Mouse (Mus musculus) adrenal gland, postnatal 36 days (tissue): ENCODE data around the gene Notch2. TPM values are rescaled to one million over a fixed set of nuclear protein-coding genes. Genes with fewer than 3 reads are reported as not detected.
A peak's percentile ranks its signal among the peaks of the same experiment; 100 is the strongest.
"Not testable (repeated sequence)": the region's sequence is repeated elsewhere in the genome, so short reads cannot be mapped to it uniquely, and the experiment has no call there.

Source experiments
- DNase-seq, 2 experiments: peaks; one replicate each; pipeline ENCODE4 v3.0.0; 2021; ENCODE audit warnings: mixed read lengths in 1 of 2
- total RNA-seq, 2 experiments: library from RNA; stranded (reverse); gene quantifications; 2 replicates each; pipeline ENCODE4 v1.2.3; 2021

Gene Notch2
- total RNA-seq, 2 experiments from 2014 or later: 66.1 to 76.2 TPM

DNA sequence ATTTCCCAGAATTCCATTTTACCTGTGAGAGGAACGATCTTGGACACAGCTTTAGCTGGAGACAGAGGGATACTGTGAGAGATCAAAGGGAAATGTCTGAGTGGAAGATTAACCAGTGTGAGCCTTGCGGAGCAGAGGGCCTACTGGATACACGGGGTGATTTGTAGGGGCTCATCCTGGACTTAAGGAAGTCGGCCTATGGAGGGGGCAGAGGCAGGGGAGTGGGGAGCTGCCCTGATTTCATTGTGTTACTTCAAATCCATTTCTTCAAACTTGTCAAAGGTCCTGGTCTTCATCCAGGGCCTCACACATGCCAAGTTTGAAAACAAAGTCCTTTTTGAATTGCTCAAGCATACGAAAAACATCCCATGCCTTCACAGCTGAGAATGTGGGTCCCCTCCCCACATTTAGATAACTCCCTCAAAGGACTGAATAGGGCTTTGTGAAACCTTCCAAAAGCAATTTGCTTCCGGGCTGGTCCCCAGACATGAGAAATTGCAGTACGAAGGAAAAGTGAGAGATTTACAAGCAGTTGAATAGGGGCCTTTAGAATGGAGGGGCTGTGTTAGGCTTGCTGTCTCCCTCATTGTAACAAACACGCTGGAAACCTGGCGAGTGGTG, 91.6 kb downstream of the Notch2 start:
- no peak for DNase-seq

DNA sequence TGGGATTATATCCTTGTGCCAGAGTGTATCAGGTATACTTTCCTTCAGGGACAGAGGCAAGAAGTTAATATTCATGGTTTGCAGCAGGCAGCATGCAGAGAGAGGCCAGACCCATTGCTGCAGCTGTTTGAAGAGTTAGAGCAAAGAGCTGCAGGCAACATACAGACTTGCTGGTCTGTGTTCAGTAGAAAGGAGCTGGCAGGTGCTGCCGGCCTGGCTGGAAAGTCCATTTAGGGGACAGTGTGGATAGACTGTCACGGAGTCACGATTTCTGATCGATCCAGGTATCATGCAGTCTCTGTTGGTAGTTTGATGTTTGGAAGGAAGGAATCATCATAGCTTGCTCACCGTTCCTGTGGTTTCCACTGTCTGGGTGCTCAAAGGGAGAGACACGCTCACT, 92.2 kb downstream of the Notch2 start:
- DNase-seq: no peak

GRCm38 (mm10) chr3:98106115-98106514, 92.8 kb downstream of the Notch2 start:
- no peak for DNase-seq

DNA sequence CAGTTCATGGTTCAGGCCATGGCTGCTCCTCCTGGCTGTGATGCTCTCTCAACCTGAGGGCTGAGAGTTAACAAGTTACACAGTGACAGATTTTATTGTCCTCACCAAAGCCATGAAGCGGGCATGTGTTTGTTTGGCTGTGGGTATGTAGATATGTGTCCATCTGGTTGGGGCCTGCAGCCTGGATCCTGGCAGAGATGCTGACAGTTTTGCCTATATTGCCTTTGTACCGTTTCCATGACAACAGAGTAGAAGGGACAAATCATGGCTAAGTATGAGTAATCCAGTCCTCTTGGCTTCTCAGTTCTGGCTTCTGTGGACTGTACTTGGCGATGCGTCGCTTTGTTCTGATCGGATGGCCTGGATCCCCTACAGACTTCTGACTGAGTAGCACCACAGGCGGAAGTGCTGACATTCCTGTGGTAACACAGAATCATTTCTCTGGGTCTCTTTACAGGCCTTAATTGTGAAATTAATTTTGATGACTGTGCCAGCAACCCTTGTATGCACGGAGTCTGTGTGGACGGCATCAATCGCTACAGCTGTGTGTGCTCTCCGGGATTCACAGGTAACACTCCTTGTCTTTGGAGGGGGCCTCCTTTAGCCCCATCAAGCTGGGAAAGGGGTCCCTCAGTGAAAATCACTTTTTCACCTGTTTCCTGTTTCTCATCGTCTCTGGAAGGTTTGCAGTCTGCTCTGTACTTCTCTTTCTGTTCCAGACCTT, 93.4 kb downstream of the Notch2 start:
- no peak for DNase-seq

GRCm38 (mm10) chr3:98108416-98108815, 95.1 kb downstream of the Notch2 start:
- DNase-seq: no peak

DNA sequence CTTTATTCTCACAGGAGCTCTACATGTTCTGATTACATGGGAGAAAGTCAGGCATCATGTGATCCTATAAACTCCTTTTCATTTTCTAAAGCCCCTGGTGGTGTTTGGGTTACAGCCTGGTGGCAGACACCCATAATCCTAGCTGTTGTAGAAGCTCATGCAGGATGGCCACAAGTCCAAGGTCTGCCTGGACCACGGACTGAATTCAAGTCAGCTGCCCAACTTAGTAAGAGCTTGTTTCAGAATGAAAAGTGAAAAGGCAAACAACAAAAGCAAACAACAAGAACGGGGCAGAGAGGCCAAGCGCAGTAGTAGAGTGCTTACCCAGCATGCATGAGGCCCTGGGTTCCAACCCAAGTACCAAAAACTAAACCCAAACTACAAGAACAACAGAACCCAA, 95.5 kb downstream of the Notch2 start:
- DNase-seq: no peak

- no peak for DNase-seq
Observed at GRCm38 (mm10) chr3:98110610-98111009, 97.3 kb downstream of the Notch2 start.

DNA sequence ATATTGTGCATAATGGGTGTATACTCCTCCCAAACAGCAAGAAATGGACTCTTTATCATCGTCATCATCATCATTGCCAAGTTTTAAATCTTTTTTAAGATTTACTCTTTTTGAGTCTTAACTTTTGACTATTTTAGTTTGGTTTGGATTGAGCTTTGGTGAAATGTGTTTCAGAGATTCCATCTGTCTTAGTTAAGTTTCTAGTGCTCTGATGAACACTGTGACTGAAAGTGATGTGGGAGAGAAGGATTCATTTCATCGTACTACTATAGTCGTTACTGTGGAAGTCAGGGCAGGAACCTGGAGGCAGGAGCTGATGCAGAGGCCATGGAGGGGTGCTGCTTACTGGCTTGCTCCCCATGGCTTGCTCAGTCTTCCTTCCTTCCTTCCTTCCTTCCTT, 104.9 kb downstream of the Notch2 start:
- DNase-seq: no peak

DNA sequence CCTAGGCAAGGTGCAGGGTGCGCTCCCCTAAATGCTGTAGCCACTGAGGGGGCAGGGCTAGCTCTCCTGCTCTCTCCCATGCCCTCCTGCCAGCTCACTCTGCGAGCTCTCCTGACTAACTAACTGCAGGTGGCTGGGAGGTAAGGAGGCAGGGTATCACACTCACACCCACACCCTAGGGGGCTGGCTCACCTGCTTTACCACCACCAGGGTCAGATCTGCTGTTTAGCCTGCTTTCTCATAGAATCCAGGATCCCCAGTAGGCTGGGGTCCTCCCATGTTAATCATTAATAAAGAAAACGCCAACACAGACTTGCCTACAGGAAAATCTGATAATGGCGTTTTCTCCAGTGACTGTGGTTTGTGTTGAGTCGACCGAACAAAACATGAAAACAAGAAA, 106.0 kb downstream of the Notch2 start:
- no peak for DNase-seq

GRCm38 (mm10) chr3:98120884-98121283, 107.6 kb downstream of the Notch2 start:
- no peak for DNase-seq

DNA sequence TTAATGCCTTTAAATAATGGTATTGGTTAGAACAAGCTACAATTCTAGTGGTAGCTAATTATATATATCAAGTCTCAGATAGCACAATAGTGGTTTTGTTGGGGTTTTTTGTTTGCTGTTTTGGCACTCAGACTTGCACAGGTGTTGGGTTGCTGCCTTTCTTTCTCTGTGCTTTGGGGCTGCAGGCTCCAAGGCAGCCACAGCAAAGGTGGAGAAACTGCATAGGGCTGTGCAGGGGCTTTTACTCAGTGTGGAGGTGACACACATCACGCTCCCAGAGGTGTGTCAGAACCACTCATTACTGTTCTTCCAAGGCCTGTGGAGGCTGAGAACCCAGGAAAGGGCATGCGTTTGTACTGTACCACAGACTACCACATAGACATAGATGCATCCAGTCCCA, 114.4 kb downstream of the Notch2 start:
- DNase-seq: no peak

DNA sequence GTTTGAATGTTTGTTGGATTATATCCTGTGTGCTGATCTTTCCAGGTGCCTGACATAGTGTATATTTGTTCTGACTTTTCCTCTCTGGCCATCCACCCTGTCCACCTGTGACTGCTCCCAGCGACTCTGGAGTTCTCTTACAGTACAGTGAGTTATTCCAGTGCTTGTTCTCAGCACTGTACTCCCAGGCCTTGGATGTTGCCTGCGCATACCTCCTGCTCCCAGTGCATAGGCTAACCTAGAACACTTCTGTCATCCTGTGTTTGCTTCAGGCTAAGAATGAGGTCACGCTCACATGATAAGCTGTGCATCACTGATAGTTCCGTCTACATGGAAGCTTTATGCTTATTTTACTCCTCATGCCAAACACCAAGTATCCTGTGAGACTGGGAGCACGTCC, 115.4 kb downstream of the Notch2 start:
- no peak for DNase-seq

GRCm38 (mm10) chr3:98132140-98132539, 118.8 kb downstream of the Notch2 start:
- DNase-seq: not testable (repeated sequence)

GRCm38 (mm10) chr3:98132636-98133035, 119.3 kb downstream of the Notch2 start:
- DNase-seq: no peak

GRCm38 (mm10) chr3:98141456-98141855, 128.1 kb downstream of the Notch2 start:
- no peak for DNase-seq

DNA sequence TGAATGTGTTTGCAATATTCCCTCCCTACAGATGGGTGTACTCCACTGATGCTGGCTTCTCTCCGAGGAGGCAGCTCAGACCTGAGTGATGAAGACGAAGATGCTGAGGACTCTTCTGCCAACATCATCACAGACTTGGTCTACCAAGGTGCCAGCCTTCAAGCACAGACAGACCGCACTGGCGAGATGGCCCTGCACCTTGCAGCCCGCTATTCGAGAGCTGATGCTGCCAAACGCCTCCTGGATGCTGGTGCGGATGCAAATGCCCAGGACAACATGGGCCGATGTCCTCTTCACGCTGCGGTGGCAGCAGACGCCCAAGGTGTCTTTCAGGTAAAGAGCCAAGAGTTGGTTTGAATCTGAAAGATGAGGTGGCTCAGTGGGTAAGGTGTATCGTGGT, 129.5 kb downstream of the Notch2 start:
- no peak for DNase-seq

- no peak for DNase-seq
Observed at GRCm38 (mm10) chr3:98145204-98145603, 131.9 kb downstream of the Notch2 start.

DNA sequence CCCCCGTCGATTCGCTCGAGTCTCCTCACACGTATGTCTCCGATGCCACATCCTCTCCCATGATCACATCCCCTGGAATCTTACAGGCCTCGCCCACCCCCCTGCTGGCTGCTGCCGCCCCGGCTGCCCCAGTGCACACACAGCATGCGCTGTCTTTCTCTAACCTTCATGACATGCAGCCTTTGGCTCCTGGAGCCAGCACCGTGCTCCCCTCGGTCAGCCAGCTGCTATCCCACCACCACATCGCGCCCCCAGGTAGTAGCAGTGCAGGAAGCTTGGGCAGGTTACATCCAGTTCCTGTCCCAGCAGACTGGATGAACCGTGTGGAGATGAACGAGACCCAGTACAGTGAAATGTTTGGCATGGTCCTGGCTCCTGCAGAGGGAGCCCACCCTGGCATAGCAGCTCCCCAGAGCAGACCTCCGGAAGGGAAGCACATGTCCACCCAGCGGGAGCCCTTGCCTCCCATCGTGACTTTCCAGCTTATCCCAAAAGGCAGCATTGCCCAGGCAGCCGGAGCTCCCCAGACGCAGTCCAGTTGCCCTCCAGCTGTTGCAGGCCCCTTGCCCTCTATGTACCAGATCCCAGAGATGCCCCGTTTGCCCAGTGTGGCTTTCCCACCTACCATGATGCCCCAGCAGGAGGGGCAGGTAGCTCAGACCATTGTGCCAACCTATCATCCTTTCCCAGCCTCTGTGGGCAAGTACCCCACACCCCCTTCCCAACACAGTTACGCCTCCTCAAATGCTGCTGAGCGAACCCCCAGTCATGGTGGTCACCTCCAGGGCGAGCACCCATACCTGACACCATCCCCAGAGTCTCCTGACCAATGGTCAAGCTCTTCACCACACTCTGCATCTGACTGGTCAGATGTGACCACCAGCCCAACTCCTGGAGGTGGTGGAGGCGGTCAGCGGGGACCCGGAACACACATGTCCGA, 133.4 kb downstream of the Notch2 start:
- no peak for DNase-seq

- DNase-seq: peak; percentile 78 to 83
Observed at GRCm38 (mm10) chr3:98147706-98148105, 134.4 kb downstream of the Notch2 start.

GRCm38 (mm10) chr3:98149881-98150280, 136.6 kb downstream of the Notch2 start:
- no peak for DNase-seq

GRCm38 (mm10) chr3:98151016-98151415, 137.7 kb downstream of the Notch2 start:
- DNase-seq: no peak

GRCm38 (mm10) chr3:98153460-98153859, 140.1 kb downstream of the Notch2 start:
- DNase-seq: no peak

DNA sequence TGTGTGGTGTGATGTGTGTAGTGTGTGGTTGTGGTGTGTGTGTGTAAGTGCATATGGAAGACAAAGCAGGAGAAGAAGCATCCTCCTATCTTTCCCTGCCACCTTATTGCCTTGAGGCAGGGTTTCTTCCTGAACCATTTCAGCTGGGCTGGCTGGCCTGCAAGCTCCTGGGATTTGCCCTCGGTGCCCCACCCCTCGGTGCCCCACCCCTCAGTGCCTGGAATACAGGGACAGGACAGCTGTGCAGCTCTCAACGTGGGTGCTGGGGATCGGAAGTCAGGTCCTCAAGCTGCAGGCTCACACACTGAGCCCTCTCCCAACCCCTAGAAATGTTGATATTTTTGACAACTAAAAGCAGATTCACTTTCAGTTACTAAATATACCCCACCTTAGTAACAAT, 142.8 kb downstream of the Notch2 start:
- DNase-seq: no peak
